Mouse (Mus musculus) lung, adult 2 months (tissue): ENCODE data around the gene Kcnj6. TPM values are rescaled to one million over a fixed set of nuclear protein-coding genes. Genes with fewer than 3 reads are reported as not detected.

Source experiments
- DNase-seq: peaks from one replicate; pipeline ENCODE4 v3.0.0; 2022
- H3K4me1 ChIP-seq: fragments of 200-500 bp; 2 replicates; pipeline ENCODE4 v1.6.1; 2011; ENCODE audit warnings: low read length; ENCODE audit not compliant: control insufficient read depth, insufficient read depth
- H3K4me3 ChIP-seq: fragments of 200-500 bp; replicated peaks from 2 replicates; pipeline ENCODE3; 2011; ENCODE audit warnings: low read depth, mild to moderate bottlenecking, control low read depth, low read length; ENCODE audit errors: extremely low read depth
- CTCF ChIP-seq: fragments of 200-500 bp; IDR thresholded peaks from 2 replicates; pipeline ENCODE4 v1.5.1; 2011; ENCODE audit warnings: mild to moderate bottlenecking, low read length, control low read depth; ENCODE audit not compliant: insufficient read depth
- POLR2A ChIP-seq: fragments of 200-500 bp; IDR thresholded peaks from 2 replicates; pipeline ENCODE4 v1.6.1; 2011; ENCODE audit warnings: low read depth, mild to moderate bottlenecking, control low read depth, low read length, borderline replicate concordance; ENCODE audit errors: extremely low read depth
- WGBS: fragments of 180-500 bp; shearing (Covaris S2); methylation state at CpG from one replicate; pipeline ENCODE4 v1.1.7; 2018; 5-methylcytosine and 5-hydroxymethylcytosine counted together
- polyA plus RNA-seq: library from polyadenylated mRNA; depleted of rRNA; stranded (reverse); fragments of >200 nt; gene quantifications from 2 replicates; pipeline ENCODE4 v1.2.3, GENCODE M21; 2012; rRNA removed

The Kcnj6 gene
- not detected in 2 replicates for polyA plus RNA-seq

DNA sequence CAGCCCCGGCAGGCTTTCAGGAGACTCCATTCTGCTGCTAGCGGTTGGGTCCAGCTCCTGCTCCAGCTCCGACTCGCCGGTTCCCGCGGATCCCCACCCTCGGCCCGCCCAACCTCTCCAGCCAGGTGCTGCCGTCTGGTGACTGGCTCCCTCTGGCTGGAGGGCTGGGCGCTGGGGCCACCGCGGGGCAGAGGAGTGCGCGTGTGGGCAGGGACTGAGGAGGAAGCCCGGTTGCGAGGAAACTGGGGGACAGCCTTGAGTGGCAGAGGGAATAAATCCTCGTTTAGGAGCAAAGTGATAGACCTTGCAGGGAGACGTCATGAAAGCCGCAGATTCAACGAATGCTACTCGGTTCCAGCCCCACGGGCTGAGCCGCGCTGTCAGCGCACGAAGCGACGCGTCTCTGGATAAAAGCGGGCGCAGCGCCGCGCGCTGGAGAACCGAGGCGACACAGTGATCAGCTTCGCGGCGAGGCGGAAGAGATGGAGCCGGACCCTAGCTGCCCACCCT is at the start of gene Kcnj6:
Kcnj6 (minus strand) TSS at position 362 of the 510 bp plus-strand sequence.
- no peak within 1 kb of the TSS for H3K4me3 ChIP-seq
- TF ChIP-seq POLR2A (no peak), CTCF (no peak)
- 1% methylated on average over 43 of the region's 43 CpGs for WGBS
- no peak for DNase-seq
- no peaks in the 10 kb centered on the region for H3K4me1 ChIP-seq

DNA sequence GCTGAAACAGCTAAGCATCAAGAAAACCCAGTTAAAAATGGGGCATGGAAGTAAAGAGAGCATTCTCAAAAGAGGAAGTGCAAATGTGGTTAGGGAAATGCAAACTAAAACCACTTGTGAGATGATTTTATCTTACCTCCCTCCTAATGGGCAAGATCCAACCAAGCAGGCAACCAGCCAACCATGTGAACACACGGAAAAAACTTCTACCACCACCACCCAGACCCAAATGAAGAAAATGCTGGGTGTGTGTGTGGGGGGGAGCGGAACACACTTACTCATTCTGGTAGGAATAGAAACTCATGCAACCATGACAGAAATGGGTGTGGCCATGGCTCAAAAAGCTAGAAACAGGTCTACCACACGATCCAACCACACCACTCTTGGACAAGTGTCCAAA is 12.4 kb upstream of the Kcnj6 start:
- Histone ChIP-seq H3K4me1 (no peaks in the 10 kb centered on the region), H3K4me3 (no peak overlapping the region)
- DNase-seq, result no peak
- WGBS, result 64% methylated on average over 3 of the region's 3 CpGs
- TF ChIP-seq CTCF (no peak), POLR2A (no peak)

DNA sequence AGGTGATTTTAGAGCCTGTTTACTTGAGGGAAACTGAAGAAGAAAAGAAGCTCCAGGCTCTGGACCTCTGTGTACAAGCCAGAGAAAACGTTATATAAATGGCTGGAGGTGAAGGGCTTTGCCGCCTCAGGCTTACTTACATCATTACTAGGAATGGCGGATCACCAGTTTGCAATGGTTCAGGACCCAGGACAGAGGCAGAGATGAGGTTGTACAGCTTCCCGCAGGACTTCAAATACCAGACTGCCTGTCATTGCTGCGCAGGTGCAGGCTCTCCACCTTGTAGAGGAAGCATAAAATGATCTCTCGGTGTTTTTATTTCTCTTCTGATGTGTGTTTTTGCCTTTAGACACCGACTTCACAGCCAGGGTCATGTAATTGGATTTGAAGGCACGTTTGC is 7.1 kb upstream of the Kcnj6 start:
- TF ChIP-seq POLR2A, result no peak
- no peak for TF ChIP-seq CTCF
- no peak for DNase-seq
- 31% methylated on average over 8 of the region's 8 CpGs for WGBS

DNA sequence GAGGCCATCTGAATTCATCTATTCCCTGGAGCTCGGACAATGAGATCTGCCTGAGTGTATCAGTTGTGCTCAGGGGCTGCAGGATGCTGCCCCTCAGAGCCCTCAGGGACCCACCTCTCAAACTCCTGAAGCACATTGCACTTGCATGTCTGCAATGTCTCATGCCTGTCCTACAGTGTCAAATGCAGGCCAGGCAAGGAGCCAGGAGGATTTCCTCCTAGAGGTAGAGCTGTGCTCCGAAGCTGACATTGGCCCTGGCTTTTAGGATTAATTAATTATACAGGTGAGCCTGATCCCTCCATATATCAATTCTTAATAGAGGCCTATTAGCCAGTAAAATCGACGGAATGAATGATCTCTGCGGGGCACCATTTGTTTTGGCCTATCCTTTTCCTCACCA is 2.0 kb upstream of the Kcnj6 start:
- TF ChIP-seq CTCF (no peak), POLR2A (no peak)
- WGBS, result 69% methylated on average over 5 of the region's 5 CpGs
- Histone ChIP-seq H3K4me3 (no peak overlapping the region), H3K4me1 (no peaks in the 10 kb centered on the region)
- DNase-seq, result no peak

More for the DNA sequence above, 7.1 kb upstream of the Kcnj6 start:
- Histone ChIP-seq H3K4me1 (no peaks in the 10 kb centered on the region), H3K4me3 (no peak overlapping the region)

- Histone ChIP-seq H3K4me3 (no peak overlapping the region), H3K4me1 (no peaks in the 10 kb centered on the region)
- TF ChIP-seq CTCF (no peak), POLR2A (no peak)
- WGBS, result 56% methylated on average over 3 of the region's 3 CpGs
- no peak for DNase-seq
These were observed 1.5 kb upstream of the Kcnj6 start for GRCm38 (mm10) chr16:94999019-94999418.

- Histone ChIP-seq H3K4me1 (no peaks in the 10 kb centered on the region), H3K4me3 (no peak overlapping the region)
- TF ChIP-seq CTCF, result no peak
- TF ChIP-seq POLR2A, result no peak
- no peak for DNase-seq
- WGBS, result 15% methylated on average over 16 of the region's 16 CpGs
These were observed 665 bp downstream of the Kcnj6 start for GRCm38 (mm10) chr16:94996791-94997281.

DNA sequence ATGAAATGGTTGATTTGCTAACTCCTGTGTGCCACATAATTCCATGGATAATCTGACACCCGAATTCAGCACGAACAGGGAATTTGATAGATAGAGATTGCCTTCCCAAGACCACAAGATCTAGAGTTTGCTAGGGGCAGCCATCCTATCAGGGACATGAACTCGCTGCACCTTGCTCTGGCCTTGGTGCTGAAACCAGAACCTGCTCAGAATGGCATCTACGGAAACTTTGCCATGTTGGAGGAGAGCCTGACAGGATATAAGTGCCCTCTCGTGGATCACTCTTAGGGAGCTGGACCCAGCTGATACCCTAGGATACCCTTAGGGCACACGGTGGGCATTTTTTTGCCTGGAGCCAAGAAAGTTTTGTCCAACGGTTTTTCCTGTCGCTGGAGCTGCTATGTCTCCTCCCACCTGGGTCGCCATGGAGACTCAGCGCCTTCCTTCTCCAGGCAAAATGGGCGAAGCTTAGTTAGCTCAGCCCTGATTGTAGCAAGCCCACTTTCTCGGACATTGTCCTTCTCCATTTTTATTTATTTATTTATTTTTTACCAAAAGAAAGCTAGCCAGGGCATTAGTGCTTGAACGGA is 1.9 kb downstream of the Kcnj6 start:
- WGBS, result 13% methylated on average over 13 of the region's 13 CpGs

DNA sequence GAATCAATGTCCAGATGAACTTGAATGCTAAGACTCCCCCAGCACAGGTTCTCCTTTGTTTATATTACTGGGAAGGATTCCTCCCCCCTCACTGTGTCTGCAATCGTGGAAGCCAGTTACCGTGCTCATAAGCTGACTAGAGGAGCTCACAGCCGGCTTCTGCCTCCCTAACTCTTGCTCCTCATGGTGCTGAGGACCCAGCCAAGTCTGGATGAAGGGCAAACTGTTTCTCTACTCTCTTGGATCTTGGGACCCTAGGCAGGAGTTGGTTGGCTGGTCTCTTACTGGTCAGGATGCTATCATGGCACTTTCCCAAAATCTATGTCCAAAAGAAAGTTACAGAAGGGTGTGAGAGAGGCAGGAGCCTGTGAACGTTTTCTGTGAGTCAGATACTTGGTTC is 2.6 kb downstream of the Kcnj6 start:
- WGBS, result 52% methylated on average over 4 of the region's 4 CpGs
- TF ChIP-seq CTCF (no peak), POLR2A (no peak)
- DNase-seq, result no peak
- no peak overlapping the region for H3K4me3 ChIP-seq
- H3K4me1 ChIP-seq, result no peaks in the 10 kb centered on the region

More for the DNA sequence above, 1.9 kb downstream of the Kcnj6 start:
- no peak for DNase-seq
- TF ChIP-seq CTCF (no peak), POLR2A (no peak)
- no peak overlapping the region for H3K4me3 ChIP-seq
- H3K4me1 ChIP-seq, result no peaks in the 10 kb centered on the region

- Histone ChIP-seq H3K4me1 (no peaks in the 10 kb centered on the region), H3K4me3 (no peak overlapping the region)
- 59% methylated on average over 3 of the region's 3 CpGs for WGBS
- DNase-seq, result no peak
- TF ChIP-seq POLR2A (no peak), CTCF (no peak)
These were observed 3.4 kb downstream of the Kcnj6 start for GRCm38 (mm10) chr16:94994148-94994547.

- no peak overlapping the region for H3K4me3 ChIP-seq
- TF ChIP-seq POLR2A, result no peak
- TF ChIP-seq CTCF, result no peak
- H3K4me1 ChIP-seq, result no peaks in the 10 kb centered on the region
- 68% methylated on average over 2 of the region's 2 CpGs for WGBS
- no peak for DNase-seq
These were observed 7.4 kb downstream of the Kcnj6 start for GRCm38 (mm10) chr16:94990114-94990513.
